Mouse (Mus musculus) MEL (cell line): ENCODE measurements around the gene Pga5.

Source experiments
- CTCF ChIP-seq, 3 experiments: IDR thresholded peaks in 2 of 3; conservative IDR thresholded peaks in 1 of 3; 2 replicates each; pipeline ENCODE4 v1.5.1; 2011 to 2012; ENCODE audit warnings: low read length in 3 of 3, low read depth in 2 of 3, mild to moderate bottlenecking in 2 of 3, improper control_type of control experiment in 1 of 3, inconsistent platforms in 1 of 3, mixed read lengths in 1 of 3, moderate library complexity in 1 of 3; ENCODE audit not compliant: control insufficient read depth in 1 of 3, insufficient read depth in 1 of 3, poor library complexity in 1 of 3, severe bottlenecking in 1 of 3
- E2F4 ChIP-seq: IDR thresholded peaks from 2 replicates; pipeline ENCODE4 v1.6.1; 2011; ENCODE audit warnings: low read depth, low read length, improper control_type of control experiment, borderline replicate concordance
- EP300 ChIP-seq, 2 experiments: IDR thresholded peaks; 2 replicates each; pipeline ENCODE4 v1.6.1; 2011; ENCODE audit warnings: improper control_type of control experiment in 2 of 2, low read length in 2 of 2, low read depth in 1 of 2, mild to moderate bottlenecking in 1 of 2
- GATA1 ChIP-seq: IDR thresholded peaks from 2 replicates; pipeline ENCODE4 v1.6.1; 2011; ENCODE audit warnings: low read depth, low read length, improper control_type of control experiment
- MAX ChIP-seq: IDR thresholded peaks from 2 replicates; pipeline ENCODE4 v1.6.1; 2011; ENCODE audit warnings: low read length, improper control_type of control experiment
- MXI1 ChIP-seq: IDR thresholded peaks from 2 replicates; pipeline ENCODE4 v1.6.1; 2011; ENCODE audit warnings: mild to moderate bottlenecking, low read depth, low read length, improper control_type of control experiment
- NELFE ChIP-seq: IDR thresholded peaks from 2 replicates; pipeline ENCODE4 v1.6.1; 2011; ENCODE audit warnings: low read depth, low read length, improper control_type of control experiment
- NRF1 ChIP-seq: IDR thresholded peaks from 2 replicates; pipeline ENCODE4 v1.6.1; 2014; ENCODE audit warnings: low read depth, mild to moderate bottlenecking, inconsistent platforms, low read length, improper control_type of control experiment, moderate library complexity; ENCODE audit not compliant: poor library complexity, insufficient read depth, severe bottlenecking
- POLR2A ChIP-seq, 2 experiments: IDR thresholded peaks; 2 replicates each; pipeline ENCODE4 v1.6.1; 2011 to 2012; ENCODE audit warnings: low read length in 2 of 2, mild to moderate bottlenecking in 2 of 2, control low read depth in 1 of 2, improper control_type of control experiment in 1 of 2, low read depth in 1 of 2, moderate library complexity in 1 of 2; ENCODE audit not compliant: control insufficient read depth in 1 of 2, insufficient read depth in 1 of 2, poor library complexity in 1 of 2
- RCOR1 ChIP-seq: IDR thresholded peaks from 2 replicates; pipeline ENCODE4 v1.6.1; 2012; ENCODE audit warnings: low read depth, mild to moderate bottlenecking, inconsistent platforms, low read length, improper control_type of control experiment
- TAL1 ChIP-seq: IDR thresholded peaks from 2 replicates; pipeline ENCODE4 v1.6.1; 2012; ENCODE audit warnings: mild to moderate bottlenecking, inconsistent platforms, low read length, moderate library complexity, mixed read lengths
- TBP ChIP-seq: IDR thresholded peaks from 2 replicates; pipeline ENCODE4 v1.8.0; 2011; ENCODE audit warnings: low read depth, low read length, improper control_type of control experiment
- TCF12 ChIP-seq: IDR thresholded peaks from 2 replicates; pipeline ENCODE4 v1.6.1; 2014; ENCODE audit warnings: low read depth, mild to moderate bottlenecking, inconsistent platforms, low read length, improper control_type of control experiment, moderate library complexity
- ZNF384 ChIP-seq: IDR thresholded peaks from 2 replicates; pipeline ENCODE4 v1.6.1; 2012; ENCODE audit warnings: low read depth, mild to moderate bottlenecking, inconsistent platforms, low read length, improper control_type of control experiment

DNA sequence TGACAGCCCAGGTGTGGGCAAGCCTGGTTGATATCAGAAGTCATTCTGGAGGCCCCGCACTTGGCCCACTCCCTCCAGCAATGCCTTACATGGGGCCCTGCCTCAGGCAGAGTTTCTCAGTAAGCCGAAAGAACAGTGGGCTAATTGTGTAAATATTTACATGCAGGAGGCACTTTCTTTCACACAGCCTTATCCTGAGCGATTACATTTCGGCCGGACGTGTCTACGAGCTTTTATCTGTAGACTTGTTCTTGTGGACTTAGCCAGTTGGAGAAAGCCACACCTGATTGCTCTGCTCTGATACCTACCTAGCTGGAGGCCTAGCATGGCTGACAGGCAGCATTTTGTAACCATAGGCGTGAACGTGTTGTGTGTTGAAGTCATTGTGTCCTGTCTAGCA, 22.0 kb upstream of the Pga5 start:
- TF ChIP-seq EP300 (IDR thresholded peaks at IDR 0.05; ENCODE audit: low read depth in 1 of 2, low read length in 2 of 2) = no peak
- no peak for TF ChIP-seq CTCF (IDR thresholded peaks at IDR 0.05 in 2 of 3, conservative IDR thresholded peaks at IDR 0.05 in 1 of 3; ENCODE audit: control insufficient read depth in 1 of 3, insufficient read depth in 1 of 3, low read depth in 2 of 3, low read length in 3 of 3, poor library complexity in 1 of 3, severe bottlenecking in 1 of 3)
- TF ChIP-seq MXI1 = no peak
- no peak for TF ChIP-seq GATA1
- no peak for TF ChIP-seq MAX
- no peak for TF ChIP-seq POLR2A (IDR thresholded peaks at IDR 0.05; ENCODE audit: control insufficient read depth in 1 of 2, insufficient read depth in 1 of 2, low read depth in 1 of 2, low read length in 2 of 2, poor library complexity in 1 of 2)
- no peak for TF ChIP-seq NELFE
- no peak for TF ChIP-seq RCOR1
- TF ChIP-seq ZNF384 = no peak
- TF ChIP-seq E2F4 = no peak
- no peak for TF ChIP-seq TCF12
- no peak for TF ChIP-seq NRF1
- no peak for TF ChIP-seq TAL1
- no peak for TF ChIP-seq TBP
